Mouse (Mus musculus): ENCODE results near the gene Tom1l2. TPM values are rescaled to one million over a fixed set of nuclear protein-coding genes. Genes with fewer than 3 reads are reported as not detected.

Tom1l2 gene
- polyA plus RNA-seq, 1 experiment: 27.4 TPM

DNA sequence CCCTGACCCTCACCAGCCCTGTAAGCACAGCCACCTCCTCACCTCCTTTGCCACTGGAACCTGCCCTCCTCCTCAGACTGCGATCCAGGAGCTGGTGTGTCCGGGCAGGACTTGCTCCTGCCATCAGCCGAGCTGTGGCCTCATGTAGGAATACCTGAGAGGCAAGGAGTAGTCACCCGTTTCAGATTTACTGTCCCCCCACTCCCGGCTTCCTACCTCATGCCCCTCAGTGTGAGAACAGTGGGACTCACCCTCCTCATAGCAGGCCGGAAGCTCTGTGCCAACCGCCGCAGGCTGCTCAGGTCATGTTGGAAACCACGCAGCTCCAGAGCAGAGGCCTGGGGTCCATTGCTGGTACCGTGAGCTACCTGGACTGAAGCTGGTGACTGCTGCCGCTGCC lies 152.3 kb downstream of the Tom1l2 start:
- Histone ChIP-seq H3K79me2 (ENCODE audit: control insufficient read depth, insufficient read depth) (peaks cover 3% of the 10 kb centered on the region), H3ac (ENCODE audit: control insufficient read depth, insufficient read length) (no peak overlapping the region), H3K4me3 (no peak overlapping the region), H3K27me3 (ENCODE audit: control insufficient read depth, insufficient read depth, insufficient read length) (no peaks in the 10 kb centered on the region), H3K36me3 (ENCODE audit: control insufficient read depth, insufficient read depth) (peaks cover 14% of the 10 kb centered on the region), H3K4me2 (ENCODE audit: low read depth) (no peak overlapping the region)
- TF ChIP-seq REST (IDR thresholded peaks at IDR 0.05; ENCODE audit: insufficient read depth, insufficient read length): no peak
- no peak for TF ChIP-seq E2F4 (IDR thresholded peaks at IDR 0.05; ENCODE audit: insufficient read depth)
- TF ChIP-seq POLR2AphosphoS2 (IDR thresholded peaks at IDR 0.05; ENCODE audit: insufficient read length, low read depth): no peak
- TF ChIP-seq SRF (IDR thresholded peaks at IDR 0.05; ENCODE audit: control insufficient read depth, insufficient read length, low read depth): no peak
- no peak for TF ChIP-seq MYOD1 (IDR thresholded peaks at IDR 0.05; ENCODE audit: control insufficient read depth in 1 of 3, insufficient read length in 2 of 3, low read depth in 2 of 3)
- no peak for TF ChIP-seq USF1 (IDR thresholded peaks at IDR 0.05; ENCODE audit: low read depth)
- no peak for TF ChIP-seq MAX (IDR thresholded peaks at IDR 0.05; ENCODE audit: low read depth)
- no peak for TF ChIP-seq CEBPB (IDR thresholded peaks at IDR 0.05; ENCODE audit: insufficient read depth, poor library complexity, severe bottlenecking)
- TF ChIP-seq MYOG (IDR thresholded peaks at IDR 0.05; ENCODE audit: control insufficient read depth in 1 of 3, insufficient read depth in 1 of 3, insufficient read length in 2 of 3, low read depth in 2 of 3): no peak
- no peak for TF ChIP-seq TCF3 (IDR thresholded peaks at IDR 0.05; ENCODE audit: insufficient read length, low read depth)
- no peak for TF ChIP-seq TCF12 (IDR thresholded peaks at IDR 0.05; ENCODE audit: insufficient read depth, poor library complexity, severe bottlenecking)
- no peak for TF ChIP-seq POLR2A (IDR thresholded peaks at IDR 0.05; ENCODE audit: insufficient read length, low read depth)

DNA sequence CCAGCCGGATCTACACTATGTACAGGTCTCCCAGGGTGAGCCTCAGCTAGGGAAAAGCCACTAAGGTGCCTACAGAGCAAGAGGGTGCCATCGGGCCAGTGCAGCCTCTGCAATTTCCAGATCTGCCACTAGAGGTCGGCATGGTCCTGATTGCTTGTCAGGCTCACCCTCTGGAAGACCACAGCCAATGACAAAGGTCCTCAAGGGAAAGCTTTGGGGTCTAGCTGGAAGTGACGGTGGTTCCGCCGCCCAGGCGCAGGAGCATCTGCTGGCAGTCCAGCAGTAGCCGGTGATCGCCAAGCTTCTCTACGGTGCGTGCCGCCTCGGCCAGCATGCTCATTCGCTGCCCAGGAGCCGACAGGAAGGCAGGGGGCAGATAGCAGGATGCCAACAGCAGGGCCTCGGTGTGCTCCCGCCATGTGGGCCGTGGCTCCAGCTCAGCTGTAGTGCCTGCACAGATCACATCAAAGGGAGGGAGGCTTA lies 153.0 kb downstream of the Tom1l2 start:
- Histone ChIP-seq H3K79me2 (ENCODE audit: control insufficient read depth, insufficient read depth) (peaks cover 3% of the 10 kb centered on the region), H3K36me3 (ENCODE audit: control insufficient read depth, insufficient read depth) (peaks cover 10% of the 10 kb centered on the region), H3K4me2 (ENCODE audit: low read depth) (no peak overlapping the region), H3K4me3 (no peak overlapping the region), H3ac (ENCODE audit: control insufficient read depth, insufficient read length) (no peak overlapping the region), H3K27me3 (ENCODE audit: control insufficient read depth, insufficient read depth, insufficient read length) (no peaks in the 10 kb centered on the region)
- TF ChIP-seq POLR2AphosphoS2 (IDR thresholded peaks at IDR 0.05; ENCODE audit: insufficient read length, low read depth) (peak; percentile 84), SRF (IDR thresholded peaks at IDR 0.05; ENCODE audit: control insufficient read depth, insufficient read length, low read depth) (no peak)

DNA sequence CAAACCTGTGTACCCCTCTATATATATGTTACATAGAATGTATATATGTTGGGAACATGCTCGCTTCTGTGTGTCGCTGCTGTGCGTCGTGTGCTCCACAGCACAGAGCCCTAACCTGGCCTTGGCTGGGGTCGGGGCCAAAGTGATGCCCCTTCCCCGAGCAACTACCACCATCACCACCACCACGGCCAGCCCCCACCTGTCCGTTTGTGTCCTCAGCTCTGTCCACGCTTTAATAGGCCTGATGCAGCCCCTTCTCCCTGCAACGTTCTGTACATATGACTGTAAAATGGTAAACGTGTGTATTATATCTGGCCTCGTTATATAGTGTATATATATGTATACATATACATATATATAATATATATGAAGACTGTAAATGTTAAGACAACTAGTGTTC lies 154.1 kb downstream of the Tom1l2 start:
- TF ChIP-seq POLR2A (IDR thresholded peaks at IDR 0.05; ENCODE audit: insufficient read length, low read depth): peak; percentile 3
- TF ChIP-seq TCF12 (IDR thresholded peaks at IDR 0.05; ENCODE audit: insufficient read depth, poor library complexity, severe bottlenecking): no peak
- TF ChIP-seq POLR2AphosphoS2 (IDR thresholded peaks at IDR 0.05; ENCODE audit: insufficient read length, low read depth): peak; percentile 74
- TF ChIP-seq TCF3 (IDR thresholded peaks at IDR 0.05; ENCODE audit: insufficient read length, low read depth): no peak

DNA sequence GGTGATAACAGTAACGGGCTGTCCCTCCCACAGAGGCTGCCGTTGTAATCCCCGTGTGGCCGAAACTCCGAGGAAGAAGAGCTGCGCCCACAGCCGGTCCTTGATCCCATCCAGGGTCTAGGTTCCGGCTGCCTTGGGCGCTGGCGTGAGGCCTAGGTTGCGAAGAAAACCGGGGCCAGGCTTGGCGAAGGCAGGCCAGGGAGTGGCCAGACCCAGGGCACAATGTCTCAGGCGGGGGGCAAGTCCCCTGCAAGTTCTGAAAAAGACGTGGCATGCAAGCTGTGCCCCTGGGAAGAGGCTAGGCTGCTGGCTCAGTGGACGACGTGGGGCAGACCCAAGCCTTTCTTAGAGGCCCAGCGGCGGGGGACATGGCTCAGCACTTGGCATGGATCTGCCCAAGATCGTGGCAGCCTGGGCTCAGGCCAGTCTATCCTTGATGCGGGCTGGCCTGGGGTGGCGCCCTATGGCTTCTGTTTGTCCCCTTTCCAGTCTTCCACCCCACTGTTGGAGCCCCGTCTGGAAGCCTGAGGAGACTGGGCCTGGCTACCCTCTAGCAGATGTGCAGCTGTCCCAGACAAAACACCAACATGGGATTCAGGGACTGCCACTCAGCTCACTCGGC lies 154.6 kb downstream of the Tom1l2 start:
- TF ChIP-seq MYOG (IDR thresholded peaks at IDR 0.05; ENCODE audit: control insufficient read depth in 1 of 3, insufficient read depth in 1 of 3, insufficient read length in 2 of 3, low read depth in 2 of 3) (no peak), POLR2A (IDR thresholded peaks at IDR 0.05; ENCODE audit: insufficient read length, low read depth) (peak; percentile 34), POLR2AphosphoS2 (IDR thresholded peaks at IDR 0.05; ENCODE audit: insufficient read length, low read depth) (peak; percentile 53)
- Histone ChIP-seq H3K36me3 (ENCODE audit: control insufficient read depth, insufficient read depth) (peaks cover 10% of the 10 kb centered on the region), H3K27me3 (ENCODE audit: control insufficient read depth, insufficient read depth, insufficient read length) (no peaks in the 10 kb centered on the region), H3K79me2 (ENCODE audit: control insufficient read depth, insufficient read depth) (no peaks in the 10 kb centered on the region), H3K4me2 (ENCODE audit: low read depth) (no peak overlapping the region), H3K4me3 (no peak overlapping the region), H3ac (ENCODE audit: control insufficient read depth, insufficient read length) (no peak overlapping the region)

More for the DNA sequence above, 154.1 kb downstream of the Tom1l2 start:
- no peaks in the 10 kb centered on the region for H3K79me2 ChIP-seq (ENCODE audit: control insufficient read depth, insufficient read depth)
- no peak overlapping the region for H3K4me3 ChIP-seq
- H3K36me3 ChIP-seq (ENCODE audit: control insufficient read depth, insufficient read depth): peaks cover 10% of the 10 kb centered on the region
- no peaks in the 10 kb centered on the region for H3K27me3 ChIP-seq (ENCODE audit: control insufficient read depth, insufficient read depth, insufficient read length)
- H3ac ChIP-seq (ENCODE audit: control insufficient read depth, insufficient read length): no peak overlapping the region
- H3K4me2 ChIP-seq (ENCODE audit: low read depth): no peak overlapping the region

DNA sequence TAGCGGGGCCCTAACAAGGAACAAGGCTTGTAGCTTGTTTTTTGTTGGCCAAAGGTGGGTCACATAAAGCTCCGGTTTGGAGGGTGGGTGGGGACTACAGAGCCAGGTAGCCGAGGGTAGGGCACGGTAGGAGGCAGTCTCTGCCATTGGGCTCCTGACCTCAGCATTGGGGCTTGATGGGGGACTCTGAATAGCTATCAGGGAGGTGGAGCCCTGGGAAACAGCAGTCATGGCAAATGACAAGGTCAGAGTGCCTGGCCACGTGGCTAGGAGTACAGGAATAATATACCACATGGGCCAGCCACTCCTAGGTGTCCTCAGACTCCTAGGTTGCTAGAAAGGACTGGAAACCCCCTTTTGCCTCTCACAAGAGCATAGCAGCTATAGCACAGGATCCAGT lies 156.4 kb downstream of the Tom1l2 start:
- TF ChIP-seq CEBPB (IDR thresholded peaks at IDR 0.05; ENCODE audit: insufficient read depth, poor library complexity, severe bottlenecking) (no peak), TCF12 (IDR thresholded peaks at IDR 0.05; ENCODE audit: insufficient read depth, poor library complexity, severe bottlenecking) (no peak), POLR2A (IDR thresholded peaks at IDR 0.05; ENCODE audit: insufficient read length, low read depth) (no peak), E2F4 (IDR thresholded peaks at IDR 0.05; ENCODE audit: insufficient read depth) (no peak), USF1 (IDR thresholded peaks at IDR 0.05; ENCODE audit: low read depth) (no peak), MAX (IDR thresholded peaks at IDR 0.05; ENCODE audit: low read depth) (no peak), MYOD1 (IDR thresholded peaks at IDR 0.05; ENCODE audit: control insufficient read depth in 1 of 3, insufficient read length in 2 of 3, low read depth in 2 of 3) (no peak), TCF3 (IDR thresholded peaks at IDR 0.05; ENCODE audit: insufficient read length, low read depth) (no peak)
- no peaks in the 10 kb centered on the region for H3K27me3 ChIP-seq (ENCODE audit: control insufficient read depth, insufficient read depth, insufficient read length)
- no peak overlapping the region for H3K4me2 ChIP-seq (ENCODE audit: low read depth)
- no peak overlapping the region for H3K4me3 ChIP-seq
- no peaks in the 10 kb centered on the region for H3K79me2 ChIP-seq (ENCODE audit: control insufficient read depth, insufficient read depth)
- H3K36me3 ChIP-seq (ENCODE audit: control insufficient read depth, insufficient read depth): no peaks in the 10 kb centered on the region
- H3ac ChIP-seq (ENCODE audit: control insufficient read depth, insufficient read length): no peak overlapping the region
